Mouse (Mus musculus): ENCODE measurements at regions not wholly inside any gene's neighbourhood (a gene's known extent, or its start where the extent isn't known, plus 50 kb on each side); places are given as distances from the start of the nearest gene placed in this dataset.

DNA sequence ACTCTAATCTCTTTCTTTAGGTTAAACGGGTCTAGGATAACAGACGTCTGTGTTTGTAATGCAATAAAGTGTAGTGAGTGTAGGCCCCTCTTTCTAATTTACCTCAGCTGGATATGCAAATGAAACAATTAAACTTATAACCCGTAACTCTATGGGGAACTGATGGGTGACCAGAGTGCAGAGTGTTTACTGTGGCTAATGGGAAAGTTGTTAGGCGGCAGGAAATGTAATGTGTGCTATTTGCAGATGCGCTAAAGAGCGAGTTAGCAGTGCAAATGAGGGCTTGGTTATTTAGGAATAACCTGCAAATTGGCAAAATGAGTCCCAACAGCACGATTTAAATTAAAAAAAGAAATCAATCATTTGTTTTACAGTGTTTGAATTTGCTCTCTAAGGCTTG, 168.8 kb upstream of the Psmd7 start:
- no peaks in the 10 kb centered on the region for H3K36me3 ChIP-seq (ENCODE audit: control insufficient read depth, insufficient read depth, low read length)
- H3K4me1 ChIP-seq (ENCODE audit: control insufficient read depth, insufficient read depth, low read length), result no peaks in the 10 kb centered on the region
- H3K27ac ChIP-seq (ENCODE audit: low read length), result no peak overlapping the region
- H3K9ac ChIP-seq (ENCODE audit: low read depth, low read length), result no peak overlapping the region
- H3K4me2 ChIP-seq (ENCODE audit: low read depth, low read length), result no peak overlapping the region
- no peak for ATAC-seq
- 61% methylated on average over 7 of the region's 7 CpGs for WGBS
- no peaks in the 10 kb centered on the region for H3K9me3 ChIP-seq (ENCODE audit: control insufficient read depth, low read length)
- no peak overlapping the region for H3K4me3 ChIP-seq (ENCODE audit: low read length)
- H3K27me3 ChIP-seq (replicated peaks; ENCODE audit: control insufficient read depth, insufficient read depth, low read length), result no peaks in the 10 kb centered on the region

DNA sequence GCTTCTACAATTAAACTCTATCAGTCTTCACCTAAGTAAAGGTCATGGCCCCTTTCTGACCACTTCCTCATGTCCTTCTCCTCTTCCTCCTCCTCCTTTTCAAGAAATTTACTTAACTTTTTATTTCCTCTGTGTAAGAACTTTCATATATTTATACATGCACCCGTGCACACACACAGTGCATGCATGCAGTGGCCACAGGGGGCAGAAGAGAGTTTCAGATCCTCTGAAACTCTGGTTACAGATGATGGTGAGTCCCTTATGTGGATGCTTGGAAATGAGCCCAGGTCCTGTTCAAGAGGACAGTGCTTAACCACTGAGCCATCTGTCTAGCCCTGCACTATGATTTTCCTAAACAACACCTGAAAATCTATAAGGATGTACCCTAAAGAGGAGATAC, 170.4 kb upstream of the Psmd7 start:
- 71% methylated on average over 1 of the region's 1 CpGs for WGBS
- Histone ChIP-seq H3K9me3 (ENCODE audit: control insufficient read depth, low read length) (no peaks in the 10 kb centered on the region), H3K27ac (ENCODE audit: low read length) (no peak overlapping the region), H3K4me3 (ENCODE audit: low read length) (no peak overlapping the region), H3K36me3 (ENCODE audit: control insufficient read depth, insufficient read depth, low read length) (no peaks in the 10 kb centered on the region), H3K9ac (ENCODE audit: low read depth, low read length) (no peak overlapping the region), H3K27me3 (replicated peaks; ENCODE audit: control insufficient read depth, insufficient read depth, low read length) (no peaks in the 10 kb centered on the region), H3K4me2 (ENCODE audit: low read depth, low read length) (no peak overlapping the region), H3K4me1 (ENCODE audit: control insufficient read depth, insufficient read depth, low read length) (no peaks in the 10 kb centered on the region)
- ATAC-seq, result no peak

DNA sequence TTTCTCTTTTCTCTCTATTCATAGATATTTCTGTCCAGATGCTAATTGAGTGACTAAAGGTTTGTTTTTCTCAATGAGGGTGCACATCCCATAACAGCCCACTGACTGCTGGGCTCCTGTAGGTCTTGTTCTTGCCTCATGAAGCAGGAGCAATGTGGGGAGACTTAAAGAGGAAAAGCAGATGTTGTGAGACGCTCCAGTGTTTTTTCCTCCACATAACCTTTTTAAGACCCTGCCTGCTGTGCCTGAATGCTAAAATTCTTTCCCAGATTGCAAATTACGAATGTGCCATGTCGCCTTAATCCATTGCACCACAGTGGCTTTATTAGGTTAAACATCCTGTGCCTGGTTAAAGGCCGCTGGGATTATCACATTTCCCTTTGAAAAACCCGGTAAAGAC, 165.5 kb upstream of the Zfhx3 start:
- WGBS, result 20% methylated on average over 5 of the region's 5 CpGs
- no peaks in the 10 kb centered on the region for H3K9me3 ChIP-seq (ENCODE audit: control insufficient read depth, low read length)
- no peak overlapping the region for H3K4me3 ChIP-seq (ENCODE audit: low read length)
- H3K27ac ChIP-seq (ENCODE audit: low read length), result no peak overlapping the region
- H3K9ac ChIP-seq (ENCODE audit: low read depth, low read length), result no peak overlapping the region
- no peaks in the 10 kb centered on the region for H3K36me3 ChIP-seq (ENCODE audit: control insufficient read depth, insufficient read depth, low read length)
- H3K27me3 ChIP-seq (replicated peaks; ENCODE audit: control insufficient read depth, insufficient read depth, low read length), result no peaks in the 10 kb centered on the region
- H3K4me1 ChIP-seq (ENCODE audit: control insufficient read depth, insufficient read depth, low read length), result no peaks in the 10 kb centered on the region
- H3K4me2 ChIP-seq (ENCODE audit: low read depth, low read length), result no peak overlapping the region
- no peak for ATAC-seq

DNA sequence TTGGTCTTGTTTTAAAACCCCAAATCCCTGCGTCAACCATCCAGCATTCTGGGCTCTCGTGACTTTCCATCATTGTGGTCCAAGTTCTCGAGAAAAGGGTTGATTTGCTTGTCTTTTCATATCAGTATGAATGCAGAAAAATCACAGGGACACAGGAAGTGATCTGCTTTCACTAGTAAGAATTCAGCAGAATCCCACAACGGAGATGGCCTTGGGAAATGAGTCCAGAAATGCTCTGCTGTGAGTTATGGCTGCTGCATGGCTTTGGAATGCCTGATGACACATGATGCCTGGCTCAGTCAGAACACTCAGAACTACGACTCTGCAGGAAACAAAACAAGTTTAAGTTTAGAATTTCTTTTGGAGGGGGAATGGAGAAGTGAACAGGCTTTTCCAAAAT, 156.7 kb upstream of the Zfhx3 start:
- no peak overlapping the region for H3K27ac ChIP-seq (ENCODE audit: low read length)
- no peaks in the 10 kb centered on the region for H3K27me3 ChIP-seq (replicated peaks; ENCODE audit: control insufficient read depth, insufficient read depth, low read length)
- H3K9me3 ChIP-seq (ENCODE audit: control insufficient read depth, low read length), result no peaks in the 10 kb centered on the region
- no peak overlapping the region for H3K4me3 ChIP-seq (ENCODE audit: low read length)
- H3K4me1 ChIP-seq (ENCODE audit: control insufficient read depth, insufficient read depth, low read length), result no peaks in the 10 kb centered on the region
- H3K9ac ChIP-seq (ENCODE audit: low read depth, low read length), result no peak overlapping the region
- no peaks in the 10 kb centered on the region for H3K36me3 ChIP-seq (ENCODE audit: control insufficient read depth, insufficient read depth, low read length)
- ATAC-seq, result no peak
- 56% methylated on average over 5 of the region's 5 CpGs for WGBS
- no peak overlapping the region for H3K4me2 ChIP-seq (ENCODE audit: low read depth, low read length)

DNA sequence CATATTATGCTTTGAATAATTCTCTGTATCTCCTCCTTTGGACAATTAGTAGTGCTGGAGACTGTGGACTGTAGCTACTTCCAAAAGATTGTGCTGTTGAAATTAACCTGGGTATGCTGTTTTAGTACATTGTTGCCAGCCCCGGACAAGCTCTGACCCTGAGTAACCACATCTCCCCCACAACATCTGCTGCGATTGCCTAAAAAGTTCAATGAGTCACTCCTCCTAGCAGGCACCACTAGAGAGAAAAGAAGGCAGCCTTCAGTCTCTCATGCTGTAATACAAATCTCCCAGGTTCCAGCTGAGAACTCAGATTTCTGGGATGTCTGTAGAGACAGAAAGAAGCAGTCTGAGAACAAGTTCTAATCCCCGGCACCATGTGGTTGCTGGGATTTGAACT, 150.2 kb upstream of the Zfhx3 start:
- H3K9ac ChIP-seq (ENCODE audit: low read depth, low read length), result no peak overlapping the region
- no peaks in the 10 kb centered on the region for H3K27me3 ChIP-seq (replicated peaks; ENCODE audit: control insufficient read depth, insufficient read depth, low read length)
- no peak overlapping the region for H3K4me3 ChIP-seq (ENCODE audit: low read length)
- H3K9me3 ChIP-seq (ENCODE audit: control insufficient read depth, low read length), result no peaks in the 10 kb centered on the region
- no peak overlapping the region for H3K4me2 ChIP-seq (ENCODE audit: low read depth, low read length)
- no peaks in the 10 kb centered on the region for H3K36me3 ChIP-seq (ENCODE audit: control insufficient read depth, insufficient read depth, low read length)
- no peak overlapping the region for H3K27ac ChIP-seq (ENCODE audit: low read length)
- H3K4me1 ChIP-seq (ENCODE audit: control insufficient read depth, insufficient read depth, low read length), result no peaks in the 10 kb centered on the region
- ATAC-seq, result no peak
- 76% methylated on average over 3 of the region's 3 CpGs for WGBS

DNA sequence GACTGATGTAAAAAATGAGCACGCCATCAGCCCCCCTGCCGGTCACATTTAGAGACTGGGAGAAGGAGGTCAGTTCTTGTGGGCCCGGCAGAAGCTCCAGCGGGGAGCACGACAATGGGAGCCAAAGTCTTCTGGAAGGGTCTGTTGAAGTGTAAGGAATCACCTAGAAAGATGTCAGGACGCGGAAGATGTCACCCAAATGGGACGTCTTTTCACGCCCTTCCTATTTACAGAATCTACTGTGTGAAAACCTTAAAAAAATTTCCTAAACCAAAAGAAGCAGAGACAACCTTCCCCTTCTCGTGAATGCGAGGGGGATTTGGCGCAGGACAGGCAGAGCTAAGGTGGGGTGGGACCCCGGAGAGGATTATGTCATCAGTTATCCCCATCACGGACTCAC, 127.5 kb upstream of the Zfhx3 start:
- no peak overlapping the region for H3K9ac ChIP-seq (ENCODE audit: low read depth, low read length)
- H3K4me1 ChIP-seq (ENCODE audit: control insufficient read depth, insufficient read depth, low read length), result no peaks in the 10 kb centered on the region

DNA sequence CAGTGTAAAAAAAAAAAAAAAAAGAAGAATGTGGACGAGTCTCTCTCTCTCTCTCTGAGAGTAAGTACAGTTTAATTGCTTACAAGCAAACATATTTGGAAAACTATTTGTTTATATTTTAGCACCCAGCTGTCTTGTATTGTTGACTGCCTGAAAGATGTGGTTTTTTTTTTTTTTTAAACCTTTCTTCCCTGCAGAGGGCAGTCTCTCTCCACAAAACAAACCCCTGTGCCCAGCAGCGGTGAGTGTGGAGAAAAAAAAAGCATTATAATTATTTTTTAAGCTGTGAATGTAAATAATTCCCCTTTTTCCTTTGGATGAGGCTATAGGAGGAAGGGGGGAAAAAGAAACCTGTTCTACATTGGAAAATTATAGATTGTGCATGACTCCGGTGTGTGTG, 126.7 kb upstream of the Zfhx3 start:
- ATAC-seq, result no peak
- H3K9me3 ChIP-seq (ENCODE audit: control insufficient read depth, low read length), result no peaks in the 10 kb centered on the region
- no peak overlapping the region for H3K4me2 ChIP-seq (ENCODE audit: low read depth, low read length)
- H3K27ac ChIP-seq (ENCODE audit: low read length), result no peak overlapping the region
- no peak overlapping the region for H3K9ac ChIP-seq (ENCODE audit: low read depth, low read length)
- 24% methylated on average over 3 of the region's 3 CpGs for WGBS
- H3K27me3 ChIP-seq (replicated peaks; ENCODE audit: control insufficient read depth, insufficient read depth, low read length), result no peaks in the 10 kb centered on the region
- no peak overlapping the region for H3K4me3 ChIP-seq (ENCODE audit: low read length)
- no peaks in the 10 kb centered on the region for H3K4me1 ChIP-seq (ENCODE audit: control insufficient read depth, insufficient read depth, low read length)
- no peaks in the 10 kb centered on the region for H3K36me3 ChIP-seq (ENCODE audit: control insufficient read depth, insufficient read depth, low read length)

More for the DNA sequence above, 127.5 kb upstream of the Zfhx3 start:
- Histone ChIP-seq H3K4me3 (ENCODE audit: low read length) (no peak overlapping the region), H3K27me3 (replicated peaks; ENCODE audit: control insufficient read depth, insufficient read depth, low read length) (no peaks in the 10 kb centered on the region), H3K9me3 (ENCODE audit: control insufficient read depth, low read length) (no peaks in the 10 kb centered on the region), H3K27ac (ENCODE audit: low read length) (no peak overlapping the region), H3K4me2 (ENCODE audit: low read depth, low read length) (no peak overlapping the region), H3K36me3 (ENCODE audit: control insufficient read depth, insufficient read depth, low read length) (no peaks in the 10 kb centered on the region)
- 74% methylated on average over 14 of the region's 14 CpGs for WGBS
- ATAC-seq, result no peak

DNA sequence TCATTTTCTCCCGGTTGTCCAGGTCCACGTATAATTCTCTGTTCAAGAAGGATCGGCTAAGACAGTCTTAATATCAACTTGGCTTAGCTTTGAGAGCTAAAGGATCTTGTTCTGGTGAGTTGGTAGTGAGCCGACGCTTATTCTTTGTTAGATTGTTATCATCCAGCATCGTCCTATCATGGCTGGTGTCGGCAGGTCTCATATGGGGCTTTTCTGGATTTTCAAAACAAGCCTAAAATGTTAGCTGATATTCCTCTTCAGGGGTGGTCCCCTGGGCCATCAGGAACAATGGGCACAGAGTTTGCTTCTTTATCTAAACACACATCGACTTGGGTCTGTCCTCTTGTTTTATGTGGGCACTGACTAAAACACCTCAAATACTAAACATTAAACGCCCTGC, 124.6 kb upstream of the Zfhx3 start:
- Histone ChIP-seq H3K4me1 (ENCODE audit: control insufficient read depth, insufficient read depth, low read length) (no peaks in the 10 kb centered on the region), H3K9ac (ENCODE audit: low read depth, low read length) (no peak overlapping the region), H3K4me2 (ENCODE audit: low read depth, low read length) (no peak overlapping the region), H3K4me3 (ENCODE audit: low read length) (no peak overlapping the region), H3K36me3 (ENCODE audit: control insufficient read depth, insufficient read depth, low read length) (no peaks in the 10 kb centered on the region), H3K9me3 (ENCODE audit: control insufficient read depth, low read length) (no peaks in the 10 kb centered on the region), H3K27ac (ENCODE audit: low read length) (no peak overlapping the region), H3K27me3 (replicated peaks; ENCODE audit: control insufficient read depth, insufficient read depth, low read length) (no peaks in the 10 kb centered on the region)
- WGBS, result 77% methylated on average over 9 of the region's 9 CpGs
- no peak for ATAC-seq

DNA sequence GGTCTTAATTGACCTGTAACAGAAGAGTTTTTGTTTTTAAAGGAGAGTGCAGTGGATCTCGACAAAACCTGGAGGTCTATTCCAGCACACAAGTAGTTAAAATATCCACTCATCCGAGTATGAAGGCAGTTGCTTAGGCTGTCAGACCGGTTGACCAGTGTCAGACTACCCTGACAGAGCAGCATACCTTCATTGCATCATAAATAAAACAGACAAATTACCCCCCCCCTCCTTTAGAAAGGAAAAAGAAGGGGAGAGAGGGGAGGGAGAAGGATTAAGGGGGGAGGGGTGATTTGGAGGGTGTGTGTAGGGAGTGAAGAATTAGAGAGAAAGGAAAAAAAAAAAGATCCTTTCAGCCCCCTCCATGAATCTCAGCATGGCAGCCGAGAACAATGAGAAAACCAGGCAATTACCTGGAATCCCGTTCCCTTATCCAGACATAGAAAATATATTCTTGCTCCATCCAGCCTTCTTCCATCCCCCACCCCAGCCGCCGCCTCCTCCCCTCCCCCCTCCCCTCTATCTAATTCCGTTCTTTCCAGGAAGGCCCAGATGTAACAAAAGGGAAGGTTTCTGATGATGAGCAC, 122.2 kb upstream of the Zfhx3 start:
- Histone ChIP-seq H3K27ac (ENCODE audit: low read length) (no peak overlapping the region), H3K4me3 (ENCODE audit: low read length) (no peak overlapping the region), H3K4me1 (ENCODE audit: control insufficient read depth, insufficient read depth, low read length) (no peaks in the 10 kb centered on the region), H3K27me3 (replicated peaks; ENCODE audit: control insufficient read depth, insufficient read depth, low read length) (no peaks in the 10 kb centered on the region), H3K9me3 (ENCODE audit: control insufficient read depth, low read length) (no peaks in the 10 kb centered on the region), H3K36me3 (ENCODE audit: control insufficient read depth, insufficient read depth, low read length) (no peaks in the 10 kb centered on the region), H3K9ac (ENCODE audit: low read depth, low read length) (no peak overlapping the region), H3K4me2 (ENCODE audit: low read depth, low read length) (no peak overlapping the region)
- 14% methylated on average over 8 of the region's 8 CpGs for WGBS
- no peak for ATAC-seq

DNA sequence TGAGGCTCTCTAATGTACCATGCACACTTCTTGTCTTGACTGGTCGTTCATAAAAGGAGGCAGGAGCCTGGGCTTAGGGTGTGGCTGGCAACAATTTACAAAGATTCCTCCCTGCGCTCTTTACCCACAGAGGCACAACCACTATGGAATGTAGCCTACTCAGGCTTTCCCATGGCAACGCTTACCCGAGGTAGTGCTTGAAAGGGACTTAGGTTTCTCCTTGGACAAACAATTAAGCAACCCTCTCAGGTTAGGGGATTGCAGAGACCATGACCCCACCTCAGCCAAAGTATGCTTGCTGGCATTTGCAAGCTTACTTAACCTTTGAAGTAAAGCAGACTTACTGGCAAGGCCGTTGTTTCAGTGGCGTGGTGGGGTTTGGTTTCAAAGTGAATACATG, 120.9 kb upstream of the Zfhx3 start:
- no peak overlapping the region for H3K4me3 ChIP-seq (ENCODE audit: low read length)
- 45% methylated on average over 6 of the region's 6 CpGs for WGBS
- no peaks in the 10 kb centered on the region for H3K4me1 ChIP-seq (ENCODE audit: control insufficient read depth, insufficient read depth, low read length)
- no peaks in the 10 kb centered on the region for H3K36me3 ChIP-seq (ENCODE audit: control insufficient read depth, insufficient read depth, low read length)
- no peak overlapping the region for H3K4me2 ChIP-seq (ENCODE audit: low read depth, low read length)
- no peak overlapping the region for H3K9ac ChIP-seq (ENCODE audit: low read depth, low read length)
- ATAC-seq, result no peak
- no peaks in the 10 kb centered on the region for H3K27me3 ChIP-seq (replicated peaks; ENCODE audit: control insufficient read depth, insufficient read depth, low read length)
- no peaks in the 10 kb centered on the region for H3K9me3 ChIP-seq (ENCODE audit: control insufficient read depth, low read length)
- no peak overlapping the region for H3K27ac ChIP-seq (ENCODE audit: low read length)
